Mouse (Mus musculus) liver, adult 2 months (tissue): ENCODE measurements around the gene Fga.

Source experiments
- CTCF ChIP-seq: fragments of 200-500 bp; IDR thresholded peaks from 2 replicates; pipeline ENCODE4 v1.5.1; 2011; ENCODE audit warnings: low read depth, low read length, control low read depth
- POLR2A ChIP-seq: fragments of 200-500 bp; IDR thresholded peaks from 2 replicates; pipeline ENCODE4 v1.6.1; 2011; ENCODE audit warnings: low read length, control low read depth; ENCODE audit not compliant: insufficient read depth; ENCODE audit errors: extremely low read depth

GRCm38 (mm10) chr3:83039666-83040065 lies 13.8 kb downstream of the Fga start:
- TF ChIP-seq POLR2A (no peak), CTCF (no peak)
